Mouse (Mus musculus) midbrain, embryonic 14.5 days (tissue): ENCODE results near the gene Slc6a18. TPM values are rescaled to one million over a fixed set of nuclear protein-coding genes. Genes with fewer than 3 reads are reported as not detected.

Experiments
- ATAC-seq: fragments of 200-750 bp; cut with Nextera tagmentation; 2 replicates; pipeline ENCODE4 v1.8.0; 2017; ENCODE audit warnings: moderate number of reproducible peaks, moderate library complexity; ENCODE audit not compliant: low FRiP score, low TSS enrichment
- DNase-seq: peaks from one replicate; pipeline ENCODE4 v3.0.0-alpha.2; 2015
- H3K27ac ChIP-seq: fragments of 300-500 bp; sonication (generic); replicated peaks from 2 replicates; pipeline ENCODE4 v1.5.1; 2014; ENCODE audit warnings: mild to moderate bottlenecking, low read depth, low read length, moderate library complexity
- H3K27me3 ChIP-seq: fragments of 300-500 bp; sonication (generic); 2 replicates; pipeline ENCODE4 v1.6.1; 2014; ENCODE audit warnings: low read length, control low read depth, mixed read lengths; ENCODE audit not compliant: control insufficient read depth, insufficient read depth
- H3K36me3 ChIP-seq: fragments of 300-500 bp; sonication (generic); 2 replicates; pipeline ENCODE4 v1.6.1; 2014; ENCODE audit warnings: low read length, control low read depth; ENCODE audit not compliant: control insufficient read depth, insufficient read depth
- H3K4me1 ChIP-seq: fragments of 300-500 bp; sonication (generic); 2 replicates; pipeline ENCODE4 v1.6.1; 2014; ENCODE audit warnings: mild to moderate bottlenecking, antibody characterized with exemption, low read length, control low read depth; ENCODE audit not compliant: control insufficient read depth, insufficient read depth
- H3K4me2 ChIP-seq: fragments of 300-500 bp; sonication (generic); 2 replicates; pipeline ENCODE4 v1.6.1; 2014; ENCODE audit warnings: mild to moderate bottlenecking, low read length, moderate library complexity
- H3K4me3 ChIP-seq: fragments of 300-500 bp; sonication (generic); replicated peaks from 2 replicates; pipeline ENCODE4 v1.5.1; 2014; ENCODE audit warnings: low read depth, low read length
- H3K9ac ChIP-seq: fragments of 300-500 bp; sonication (generic); replicated peaks from 2 replicates; pipeline ENCODE4 v1.6.1; 2014; ENCODE audit warnings: mild to moderate bottlenecking, low read length, moderate library complexity
- H3K9me3 ChIP-seq: fragments of 300-500 bp; sonication (generic); 2 replicates; pipeline ENCODE4 v1.6.1; 2016; ENCODE audit warnings: low read length, control low read depth, mixed read lengths; ENCODE audit not compliant: control insufficient read depth
- WGBS: fragments of 180-500 bp; shearing (Covaris S2); extraction: QIAGEN DNeasy Blood & Tissue Kit; methylation state at CpG from one replicate; pipeline ENCODE4 v1.1.7; 2014; 5-methylcytosine and 5-hydroxymethylcytosine counted together
- polyA plus RNA-seq: library from polyadenylated mRNA; unstranded; fragments of >200 nt; fragmentation: Nextera tagmentation; extraction: Ambion mirVana; gene quantifications from 2 replicates; pipeline ENCODE4 v1.2.1, GENCODE M21; 2014

Slc6a18 gene
- polyA plus RNA-seq, 1 experiment from 2014 or later, result not detected

GRCm38 (mm10) chr13:73694972-73695371 is 17.1 kb upstream of the Slc6a18 start:
- H3K36me3 ChIP-seq, result no peaks in the 10 kb centered on the region
- no peak overlapping the region for H3K4me2 ChIP-seq
- H3K27ac ChIP-seq, result no peak overlapping the region
- no peaks in the 10 kb centered on the region for H3K27me3 ChIP-seq
- no peaks in the 10 kb centered on the region for H3K9me3 ChIP-seq
- DNase-seq (no peak), ATAC-seq (no peak)
- H3K4me3 ChIP-seq, result no peak overlapping the region
- WGBS, result 94% methylated on average over 1 of the region's 1 CpGs
- no peak overlapping the region for H3K9ac ChIP-seq
- no peaks in the 10 kb centered on the region for H3K4me1 ChIP-seq

- no peaks in the 10 kb centered on the region for H3K36me3 ChIP-seq
- WGBS, result 80% methylated on average over 2 of the region's 2 CpGs
- no peak overlapping the region for H3K4me3 ChIP-seq
- no peaks in the 10 kb centered on the region for H3K27me3 ChIP-seq
- no peaks in the 10 kb centered on the region for H3K9me3 ChIP-seq
- ATAC-seq, result no peak
- DNase-seq, result no peak
- no peak overlapping the region for H3K27ac ChIP-seq
- H3K9ac ChIP-seq, result no peak overlapping the region
- no peaks in the 10 kb centered on the region for H3K4me1 ChIP-seq
- no peak overlapping the region for H3K4me2 ChIP-seq
Observed at GRCm38 (mm10) chr13:73693333-73693732, 15.5 kb upstream of the Slc6a18 start.

GRCm38 (mm10) chr13:73692249-73692868 is 14.5 kb upstream of the Slc6a18 start:
- ATAC-seq (no peak; the same call in 1 of the 2 replicates), DNase-seq (peak; percentile 69)
- WGBS, result 34% methylated on average over 10 of the region's 10 CpGs
- Histone ChIP-seq H3K27ac (no peak overlapping the region), H3K9ac (no peak overlapping the region), H3K27me3 (no peaks in the 10 kb centered on the region), H3K9me3 (no peaks in the 10 kb centered on the region), H3K4me2 (no peak overlapping the region), H3K36me3 (no peaks in the 10 kb centered on the region), H3K4me3 (no peak overlapping the region), H3K4me1 (no peaks in the 10 kb centered on the region)

GRCm38 (mm10) chr13:73688934-73689333 is 11.1 kb upstream of the Slc6a18 start:
- no peak overlapping the region for H3K27ac ChIP-seq
- no peak for ATAC-seq
- WGBS, result 75% methylated on average over 4 of the region's 4 CpGs

GRCm38 (mm10) chr13:73687601-73688000 is 9.8 kb upstream of the Slc6a18 start:
- Histone ChIP-seq H3K4me2 (no peak overlapping the region), H3K27me3 (no peaks in the 10 kb centered on the region), H3K4me1 (no peaks in the 10 kb centered on the region), H3K9ac (no peak overlapping the region), H3K9me3 (no peaks in the 10 kb centered on the region), H3K27ac (no peak overlapping the region), H3K4me3 (no peak overlapping the region), H3K36me3 (no peaks in the 10 kb centered on the region)
- 76% methylated on average over 3 of the region's 3 CpGs for WGBS
- ATAC-seq (no peak), DNase-seq (no peak)

More at GRCm38 (mm10) chr13:73688934-73689333, 11.1 kb upstream of the Slc6a18 start:
- Histone ChIP-seq H3K4me1 (no peaks in the 10 kb centered on the region), H3K9ac (no peak overlapping the region), H3K4me3 (no peak overlapping the region), H3K9me3 (no peaks in the 10 kb centered on the region), H3K36me3 (no peaks in the 10 kb centered on the region), H3K27me3 (no peaks in the 10 kb centered on the region), H3K4me2 (no peak overlapping the region)
- DNase-seq, result no peak

GRCm38 (mm10) chr13:73685502-73685901 is 7.7 kb upstream of the Slc6a18 start:
- no peaks in the 10 kb centered on the region for H3K36me3 ChIP-seq
- no peak overlapping the region for H3K4me3 ChIP-seq
- no peak for DNase-seq
- no peaks in the 10 kb centered on the region for H3K27me3 ChIP-seq
- H3K4me2 ChIP-seq, result no peak overlapping the region
- no peak overlapping the region for H3K9ac ChIP-seq
- no peaks in the 10 kb centered on the region for H3K9me3 ChIP-seq
- WGBS, result 86% methylated on average over 6 of the region's 6 CpGs
- H3K27ac ChIP-seq, result no peak overlapping the region
- ATAC-seq, result no peak
- H3K4me1 ChIP-seq, result no peaks in the 10 kb centered on the region

DNA sequence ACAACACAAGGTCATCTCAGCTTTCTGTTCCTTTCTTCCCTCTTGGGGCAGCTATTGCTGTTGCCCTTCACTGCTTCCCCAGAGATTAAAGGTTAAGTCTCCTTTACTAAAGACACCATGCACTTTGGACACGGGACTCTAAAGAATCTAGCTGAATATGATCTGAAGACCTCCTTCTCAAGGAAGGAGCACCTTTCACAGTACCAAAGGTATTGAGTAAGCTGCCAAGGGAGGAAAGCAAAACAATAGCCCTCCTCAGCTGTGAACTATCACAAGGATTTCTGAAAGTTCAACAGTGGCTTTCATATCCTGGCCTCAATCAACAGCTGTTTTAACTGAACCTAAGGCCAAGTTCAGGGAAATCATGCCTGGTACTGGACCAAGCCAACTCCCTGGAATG is 6.6 kb upstream of the Slc6a18 start:
- Histone ChIP-seq H3K36me3 (no peaks in the 10 kb centered on the region), H3K4me3 (no peak overlapping the region), H3K4me2 (no peak overlapping the region), H3K27ac (no peak overlapping the region), H3K27me3 (no peaks in the 10 kb centered on the region), H3K9ac (no peak overlapping the region), H3K4me1 (no peaks in the 10 kb centered on the region), H3K9me3 (no peaks in the 10 kb centered on the region)
- 72% methylated on average over 1 of the region's 1 CpGs for whole genome bisulfite sequencing
- no peak for DNase-seq
- no peak for ATAC-seq

DNA sequence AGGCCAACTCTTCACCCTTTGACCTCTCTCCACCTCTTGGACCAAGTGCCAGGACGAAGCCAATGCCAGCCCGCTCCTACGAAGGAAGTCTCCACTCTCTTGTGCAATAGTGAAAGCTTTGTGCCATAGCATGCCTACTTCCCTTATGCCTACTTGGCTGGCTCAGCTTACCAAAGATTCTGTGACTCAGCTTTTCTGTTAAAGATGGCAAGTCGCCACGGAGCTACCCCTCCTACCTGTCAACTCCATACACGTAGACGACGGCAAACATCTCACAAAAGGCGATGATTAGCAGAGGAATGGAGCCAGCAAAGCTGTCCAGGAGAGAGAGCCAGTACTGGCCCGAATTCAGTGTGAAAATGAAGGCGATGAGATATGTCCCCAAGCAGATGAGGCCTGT is 5.9 kb upstream of the Slc6a18 start:
- Histone ChIP-seq H3K9ac (no peak overlapping the region), H3K27ac (no peak overlapping the region), H3K9me3 (no peaks in the 10 kb centered on the region), H3K27me3 (no peaks in the 10 kb centered on the region), H3K4me3 (no peak overlapping the region), H3K4me2 (no peak overlapping the region), H3K36me3 (no peaks in the 10 kb centered on the region), H3K4me1 (no peaks in the 10 kb centered on the region)
- WGBS, result 86% methylated on average over 11 of the region's 11 CpGs
- DNase-seq (no peak), ATAC-seq (no peak)

DNA sequence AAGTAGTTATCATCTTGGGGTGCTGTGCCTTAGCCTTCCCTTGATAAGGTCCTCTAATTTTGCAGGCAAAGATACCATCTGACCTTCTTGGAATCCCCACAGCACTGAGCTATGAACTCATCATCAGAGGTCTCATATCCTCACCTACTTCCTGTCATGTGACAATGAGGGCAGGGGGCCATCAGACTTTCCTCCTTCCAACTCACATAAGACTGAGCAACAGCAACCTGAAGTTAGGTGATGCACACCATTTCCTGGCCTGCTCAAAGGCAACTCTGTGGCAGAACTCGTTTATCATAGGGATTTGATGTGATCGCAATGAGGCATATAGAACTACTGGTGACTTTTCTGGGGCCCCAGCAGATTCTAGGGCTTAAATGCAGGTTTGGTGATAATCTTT is 4.4 kb upstream of the Slc6a18 start:
- Histone ChIP-seq H3K4me2 (no peak overlapping the region), H3K36me3 (no peaks in the 10 kb centered on the region), H3K27me3 (no peaks in the 10 kb centered on the region), H3K9ac (no peak overlapping the region), H3K27ac (no peak overlapping the region), H3K9me3 (no peaks in the 10 kb centered on the region), H3K4me1 (no peaks in the 10 kb centered on the region), H3K4me3 (no peak overlapping the region)
- DNase-seq, result no peak
- no peak for ATAC-seq
- 83% methylated on average over 2 of the region's 2 CpGs for WGBS
